Mouse (Mus musculus) cerebellum, adult 18-20 months (tissue): ENCODE measurements at regions not wholly inside any gene's neighbourhood (a gene's known extent, or its start where the extent isn't known, plus 50 kb on each side); places are given as distances from the start of the nearest gene placed in this dataset.
A peak's percentile ranks its signal among the peaks of the same experiment; 100 is the strongest.

Experiments used
- DNase-seq, 2 experiments: peaks; one replicate each; pipeline ENCODE4 v3.0.0; 2021

- DNase-seq = no peak
Observed at GRCm38 (mm10) chr10:92333042-92333774, 389.0 kb downstream of the Nedd1 start.

GRCm38 (mm10) chr10:92330150-92330549 is 392.1 kb downstream of the Nedd1 start:
- no peak for DNase-seq

GRCm38 (mm10) chr10:92329661-92330060 is 392.6 kb downstream of the Nedd1 start:
- no peak for DNase-seq

GRCm38 (mm10) chr10:92325284-92325989 is 396.8 kb downstream of the Nedd1 start:
- DNase-seq = no peak

- DNase-seq = no peak
Observed at GRCm38 (mm10) chr10:92314606-92315005, 407.6 kb downstream of the Nedd1 start.

GRCm38 (mm10) chr10:92312278-92312677 is 409.9 kb downstream of the Nedd1 start:
- DNase-seq = no peak

- DNase-seq = no peak
Observed at GRCm38 (mm10) chr10:92308643-92309042, 413.6 kb downstream of the Nedd1 start.

GRCm38 (mm10) chr10:92307861-92308260 is 414.4 kb downstream of the Nedd1 start:
- DNase-seq = peak in 1 of 2 experiments; percentile 2

GRCm38 (mm10) chr10:92298693-92299092 is 423.5 kb downstream of the Nedd1 start:
- DNase-seq = no peak

GRCm38 (mm10) chr10:92296837-92297236 is 425.4 kb downstream of the Nedd1 start:
- no peak for DNase-seq

- DNase-seq = no peak
Observed at GRCm38 (mm10) chr10:92296303-92296702, 425.9 kb downstream of the Nedd1 start.

- DNase-seq = no peak
Observed at GRCm38 (mm10) chr10:92293261-92293660, 429.0 kb downstream of the Nedd1 start.

GRCm38 (mm10) chr10:92289230-92289629 is 433.0 kb downstream of the Nedd1 start:
- no peak for DNase-seq

- no peak for DNase-seq
Observed at GRCm38 (mm10) chr10:92284231-92284630, 438.0 kb downstream of the Nedd1 start.

GRCm38 (mm10) chr10:92277981-92278380 is 444.2 kb downstream of the Nedd1 start:
- no peak for DNase-seq

GRCm38 (mm10) chr10:92257815-92258214 is 464.4 kb downstream of the Nedd1 start:
- no peak for DNase-seq

GRCm38 (mm10) chr10:92248648-92249047 is 473.6 kb downstream of the Nedd1 start:
- peak in 1 of 2 experiments; percentile 3 for DNase-seq

- no peak for DNase-seq
Observed at GRCm38 (mm10) chr10:92247449-92247805, 474.8 kb downstream of the Nedd1 start.

- no peak for DNase-seq
Observed at GRCm38 (mm10) chr10:92246785-92247448, 475.3 kb downstream of the Nedd1 start.

- DNase-seq = peak in 1 of 2 experiments; percentile 6
Observed at GRCm38 (mm10) chr10:92242714-92243440, 479.3 kb downstream of the Nedd1 start.

GRCm38 (mm10) chr10:92237881-92238280 is 484.3 kb downstream of the Nedd1 start:
- no peak for DNase-seq

- DNase-seq = no peak
Observed at GRCm38 (mm10) chr10:92232081-92232480, 490.1 kb downstream of the Nedd1 start.

- no peak for DNase-seq
Observed at GRCm38 (mm10) chr10:92225818-92226217, 496.4 kb downstream of the Nedd1 start.
